Mouse (Mus musculus): ENCODE results near the gene Olfr971.
"Not testable (repeated sequence)": the region's sequence is repeated elsewhere in the genome, so short reads cannot be mapped to it uniquely, and the experiment has no call there.

The Olfr971 gene

DNA sequence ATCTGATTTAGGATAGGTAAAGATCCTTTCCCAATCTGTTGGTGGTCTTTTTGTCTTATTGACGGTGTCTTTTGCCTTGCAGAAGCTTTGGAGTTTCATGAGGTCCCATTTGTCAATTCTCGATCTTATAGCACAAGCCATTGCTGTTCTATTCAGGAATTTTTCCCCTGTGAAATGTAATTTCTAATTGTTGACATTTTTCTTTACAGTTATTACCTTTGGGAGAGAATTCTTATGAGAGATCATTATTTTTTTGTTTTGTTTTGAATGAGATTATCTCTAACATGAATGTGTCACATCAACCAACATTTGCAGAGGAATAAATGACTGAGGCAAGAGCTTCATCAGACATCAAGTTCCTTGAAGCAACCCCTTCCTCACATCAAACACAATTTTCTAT is at the start of gene Olfr971:
Olfr971 (plus strand) TSS at position 301 of the 400 bp plus-strand sequence.
- in situ Hi-C loops (cut with MboI, MseI), result not testable (repeated sequence)

DNA sequence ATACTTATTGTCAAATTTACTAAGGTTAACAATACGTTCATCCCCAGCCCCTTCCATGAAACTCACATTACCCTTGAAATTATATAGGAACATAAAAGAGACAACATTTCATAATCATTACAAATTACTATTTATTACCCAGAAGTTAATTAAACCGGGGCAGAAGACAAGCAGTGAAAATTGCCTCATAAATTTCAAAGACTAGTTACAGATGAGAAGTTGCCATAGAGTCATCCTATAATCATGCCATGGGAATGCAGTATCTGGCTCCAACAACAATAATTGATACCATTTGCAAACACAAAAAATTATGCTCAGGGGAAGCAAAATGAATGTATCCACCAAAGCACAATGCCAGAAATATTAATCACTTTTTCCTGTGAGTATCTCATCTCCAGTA is 46.1 kb upstream of the Olfr971 start, which contains the start of gene Olfr969:
Olfr969 (plus strand) TSS at position 388 of the 400 bp plus-strand sequence.
- in situ Hi-C loops (cut with MboI, MseI), result no loop called here

DNA sequence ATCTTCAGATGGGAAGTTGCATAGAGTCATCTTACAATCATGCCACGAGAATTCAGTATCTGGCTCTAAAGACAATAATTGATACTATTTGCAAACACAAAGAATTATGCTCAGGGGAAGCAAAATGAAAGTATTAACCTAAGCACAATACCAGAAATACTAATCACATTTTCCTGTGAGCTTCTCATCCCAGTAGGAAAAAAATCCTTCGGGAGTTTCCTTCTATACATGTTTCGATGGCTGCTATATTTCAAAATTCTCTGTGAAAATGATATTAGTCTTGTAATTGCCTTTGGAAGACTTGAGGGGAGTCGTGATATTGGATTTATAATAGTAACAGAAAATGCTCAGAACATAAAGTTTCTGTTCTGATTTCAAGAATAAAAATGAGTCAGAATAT is 28.1 kb upstream of the Olfr971 start, which contains the start of gene Olfr970:
Olfr970 (plus strand) TSS at position 301 of the 400 bp plus-strand sequence.
- in situ Hi-C loops (cut with MboI, MseI), result no loop called here

DNA sequence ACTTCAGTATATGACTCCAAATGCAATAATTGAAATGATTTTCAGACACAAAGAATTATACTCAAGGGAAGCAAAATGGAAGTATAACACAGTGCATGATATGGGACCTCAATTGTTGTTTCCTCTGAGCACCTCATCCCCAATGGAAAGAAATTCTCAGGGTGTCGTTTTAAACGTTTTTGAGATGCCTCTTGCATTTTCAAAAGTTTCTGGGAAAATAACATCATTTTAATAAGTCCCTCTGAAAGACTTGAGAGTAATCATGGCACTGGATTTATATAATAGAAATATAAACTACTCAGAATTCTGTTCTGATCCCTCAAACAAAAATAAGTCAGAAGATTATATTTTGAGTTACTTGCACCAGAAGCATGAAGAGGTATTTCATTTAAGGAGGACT is 29.4 kb downstream of the Olfr971 start, which contains the start of gene Olfr972:
Olfr972 (plus strand) TSS at position 301 of the 400 bp plus-strand sequence.
- in situ Hi-C loops (cut with MboI, MseI), result no loop called here

DNA sequence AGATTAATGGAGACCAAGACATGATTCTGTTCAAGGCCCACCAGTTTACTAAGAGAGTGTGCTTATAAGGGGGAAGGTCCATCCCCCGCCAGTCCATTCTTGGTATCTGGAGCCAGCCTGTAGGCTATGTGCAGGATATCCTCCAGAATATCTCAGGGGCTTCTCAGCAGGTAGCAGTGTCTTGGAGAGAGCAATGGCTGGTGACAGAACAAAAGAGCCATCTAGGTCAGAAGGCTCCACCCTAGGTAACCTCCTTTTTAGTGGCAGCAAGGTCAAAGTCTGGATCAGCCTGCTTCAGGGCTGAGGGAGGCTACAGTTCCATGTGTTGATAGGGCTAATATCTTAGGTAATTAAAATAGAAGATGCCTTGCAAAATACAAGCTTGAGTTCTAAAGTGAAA is 35.3 kb downstream of the Olfr971 start:
- in situ Hi-C loops (cut with MboI, MseI), result not testable (repeated sequence)

DNA sequence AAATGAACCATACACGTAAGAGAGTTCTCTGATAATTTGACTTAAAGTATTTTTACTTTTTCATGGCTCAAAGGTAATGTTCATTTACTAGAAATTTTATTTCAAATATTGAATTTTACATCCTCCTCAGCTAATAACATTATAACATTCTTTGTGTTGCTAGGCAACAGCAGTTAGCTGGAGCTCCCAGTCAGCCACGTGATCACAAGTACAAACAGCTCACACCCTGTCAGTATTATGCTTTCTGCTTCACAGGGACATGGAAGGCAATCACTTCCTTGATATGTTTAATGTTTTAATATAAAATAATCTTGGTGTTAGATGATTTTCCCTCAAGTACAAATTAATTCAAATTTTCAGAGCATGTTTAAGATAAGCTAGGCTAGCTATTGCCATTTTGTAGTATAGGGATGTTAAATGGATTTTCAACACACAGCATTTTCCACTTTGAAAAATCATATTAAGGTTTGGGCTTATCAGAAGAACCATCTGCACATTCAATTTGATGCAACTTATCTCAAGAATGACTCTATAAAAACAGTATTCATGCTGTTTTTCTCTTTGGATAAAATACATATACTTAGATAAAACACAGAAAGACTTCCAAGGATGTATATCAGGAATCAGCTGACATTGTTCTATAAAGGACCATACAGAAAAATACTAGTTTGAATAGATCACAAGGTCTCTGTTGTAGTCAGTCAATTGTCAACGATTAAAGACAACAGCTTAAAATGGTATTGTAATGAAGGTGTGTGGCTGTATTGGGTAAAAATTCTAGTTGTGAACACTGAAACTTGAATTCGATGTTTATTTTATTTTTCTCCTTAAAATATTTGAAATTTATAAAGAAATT is 41.1 kb downstream of the Olfr971 start:
- in situ Hi-C loops (cut with MboI, MseI), result loop anchor here (5.0 kb wide), 1 partner anchor 50 kb away; no protein-coding TSS in a partner anchor

All from T-helper 17 cell (primary cell).